Mouse (Mus musculus) neural tube, embryonic 13.5 days (tissue): ENCODE results near the gene Ccl2. TPM values are rescaled to one million over a fixed set of nuclear protein-coding genes. Genes with fewer than 3 reads are reported as not detected.
A peak's percentile ranks its signal among the peaks of the same experiment; 100 is the strongest.

Source experiments
- ATAC-seq: fragments of 200-750 bp; cut with Nextera tagmentation; 2 replicates; pipeline ENCODE4 v1.8.0; 2017; ENCODE audit warnings: low read depth, mild to moderate bottlenecking, moderate TSS enrichment, moderate library complexity
- H3K27ac ChIP-seq: fragments of 300-500 bp; sonication (generic); replicated peaks from 2 replicates; pipeline ENCODE4 v1.5.1; 2015; ENCODE audit warnings: moderate library complexity, mild to moderate bottlenecking, inconsistent platforms
- H3K27me3 ChIP-seq: fragments of 300-500 bp; sonication (generic); 2 replicates; pipeline ENCODE4 v1.6.1; 2015; ENCODE audit warnings: mild to moderate bottlenecking, inconsistent platforms
- H3K36me3 ChIP-seq: fragments of 300-500 bp; sonication (generic); 2 replicates; pipeline ENCODE4 v1.6.1; 2015; ENCODE audit warnings: mild to moderate bottlenecking, inconsistent platforms
- H3K4me1 ChIP-seq: fragments of 300-500 bp; sonication (generic); replicated peaks from 2 replicates; pipeline ENCODE4 v1.6.1; 2015; ENCODE audit warnings: inconsistent platforms
- H3K4me2 ChIP-seq: fragments of 300-500 bp; sonication (generic); 2 replicates; pipeline ENCODE4 v1.6.1; 2015; ENCODE audit warnings: inconsistent platforms, mild to moderate bottlenecking, moderate library complexity
- H3K4me3 ChIP-seq: fragments of 300-500 bp; sonication (generic); 2 replicates; pipeline ENCODE4 v1.5.1; 2015; ENCODE audit warnings: mild to moderate bottlenecking, inconsistent platforms
- H3K9ac ChIP-seq: fragments of 300-500 bp; sonication (generic); 2 replicates; pipeline ENCODE4 v1.6.1; 2015; ENCODE audit warnings: moderate library complexity, mild to moderate bottlenecking, inconsistent platforms
- H3K9me3 ChIP-seq: fragments of 300-500 bp; sonication (generic); 2 replicates; pipeline ENCODE4 v1.6.1; 2016; ENCODE audit warnings: inconsistent platforms
- WGBS: fragments of 180-500 bp; shearing (Covaris S2); methylation state at CpG from one replicate; pipeline ENCODE4 v1.1.7; 2015; 5-methylcytosine and 5-hydroxymethylcytosine counted together
- polyA plus RNA-seq: library from polyadenylated mRNA; unstranded; fragments of >200 nt; fragmentation: Nextera tagmentation; extraction: Ambion mirVana; gene quantifications from 2 replicates; pipeline ENCODE4 v1.2.1, GENCODE M21; 2015

Gene Ccl2
- polyA plus RNA-seq, 1 experiment from 2014 or later, result 2.6 TPM

- Histone ChIP-seq H3K36me3 (no peaks in the 10 kb centered on the region), H3K4me3 (no peak overlapping the region), H3K9ac (no peak overlapping the region), H3K4me1 (no peaks in the 10 kb centered on the region), H3K9me3 (no peaks in the 10 kb centered on the region), H3K27ac (no peak overlapping the region), H3K27me3 (no peaks in the 10 kb centered on the region), H3K4me2 (no peak overlapping the region)
- 79% methylated on average over 3 of the region's 3 CpGs for WGBS
- no peak for ATAC-seq
Measured at GRCm38 (mm10) chr11:82016181-82016780, 19.1 kb upstream of the Ccl2 start.

GRCm38 (mm10) chr11:82019389-82019788 is 16.0 kb upstream of the Ccl2 start:
- no peaks in the 10 kb centered on the region for H3K4me1 ChIP-seq
- H3K36me3 ChIP-seq, result no peaks in the 10 kb centered on the region
- 21% methylated on average over 2 of the region's 2 CpGs for WGBS
- H3K4me2 ChIP-seq, result no peak overlapping the region
- no peak overlapping the region for H3K27ac ChIP-seq
- H3K9ac ChIP-seq, result no peak overlapping the region
- no peaks in the 10 kb centered on the region for H3K9me3 ChIP-seq
- no peak overlapping the region for H3K4me3 ChIP-seq
- ATAC-seq, result no peak
- no peaks in the 10 kb centered on the region for H3K27me3 ChIP-seq

- Histone ChIP-seq H3K4me3 (no peak overlapping the region), H3K36me3 (no peaks in the 10 kb centered on the region), H3K9ac (no peak overlapping the region), H3K27ac (no peak overlapping the region), H3K27me3 (no peaks in the 10 kb centered on the region), H3K9me3 (no peaks in the 10 kb centered on the region), H3K4me2 (no peak overlapping the region), H3K4me1 (no peaks in the 10 kb centered on the region)
- ATAC-seq, result no peak
Measured at GRCm38 (mm10) chr11:82019793-82020192, 15.6 kb upstream of the Ccl2 start.

GRCm38 (mm10) chr11:82021406-82021805 is 14.0 kb upstream of the Ccl2 start:
- Histone ChIP-seq H3K4me3 (no peak overlapping the region), H3K36me3 (no peaks in the 10 kb centered on the region), H3K27me3 (no peaks in the 10 kb centered on the region), H3K27ac (no peak overlapping the region), H3K4me2 (no peak overlapping the region), H3K9ac (no peak overlapping the region), H3K9me3 (no peaks in the 10 kb centered on the region), H3K4me1 (no peaks in the 10 kb centered on the region)
- 73% methylated on average over 3 of the region's 3 CpGs for WGBS
- ATAC-seq, result no peak

GRCm38 (mm10) chr11:82022504-82023056 is 12.8 kb upstream of the Ccl2 start:
- Histone ChIP-seq H3K4me2 (no peak overlapping the region), H3K27ac (no peak overlapping the region), H3K4me1 (no peaks in the 10 kb centered on the region), H3K4me3 (no peak overlapping the region), H3K9me3 (no peaks in the 10 kb centered on the region), H3K9ac (no peak overlapping the region), H3K27me3 (no peaks in the 10 kb centered on the region), H3K36me3 (no peaks in the 10 kb centered on the region)
- no peak for ATAC-seq
- 91% methylated on average over 6 of the region's 6 CpGs for WGBS

- no peak overlapping the region for H3K27ac ChIP-seq
- no peaks in the 10 kb centered on the region for H3K36me3 ChIP-seq
- H3K4me2 ChIP-seq, result no peak overlapping the region
- no peak overlapping the region for H3K9ac ChIP-seq
- H3K9me3 ChIP-seq, result no peaks in the 10 kb centered on the region
- H3K4me3 ChIP-seq, result no peak overlapping the region
- ATAC-seq, result no peak
- WGBS, result 82% methylated on average over 4 of the region's 4 CpGs
- no peaks in the 10 kb centered on the region for H3K4me1 ChIP-seq
- H3K27me3 ChIP-seq, result no peaks in the 10 kb centered on the region
Measured at GRCm38 (mm10) chr11:82023769-82024168, 11.6 kb upstream of the Ccl2 start.

GRCm38 (mm10) chr11:82030171-82030570 is 5.2 kb upstream of the Ccl2 start:
- no peaks in the 10 kb centered on the region for H3K36me3 ChIP-seq
- no peaks in the 10 kb centered on the region for H3K27me3 ChIP-seq
- H3K9me3 ChIP-seq, result no peaks in the 10 kb centered on the region
- no peak overlapping the region for H3K9ac ChIP-seq
- H3K4me2 ChIP-seq, result no peak overlapping the region
- 76% methylated on average over 2 of the region's 2 CpGs for WGBS
- no peak for ATAC-seq
- no peak overlapping the region for H3K4me3 ChIP-seq
- peaks cover 20% of the 10 kb centered on the region for H3K4me1 ChIP-seq
- H3K27ac ChIP-seq, result no peak overlapping the region

GRCm38 (mm10) chr11:82032136-82032535 is 3.2 kb upstream of the Ccl2 start:
- Histone ChIP-seq H3K36me3 (no peaks in the 10 kb centered on the region), H3K27ac (no peak overlapping the region), H3K4me2 (no peak overlapping the region), H3K9me3 (no peaks in the 10 kb centered on the region), H3K27me3 (no peaks in the 10 kb centered on the region), H3K4me1 (peaks cover 26% of the 10 kb centered on the region), H3K4me3 (no peak overlapping the region), H3K9ac (no peak overlapping the region)
- no peak for ATAC-seq

- Histone ChIP-seq H3K27ac (peak overlapping the region; percentile 63), H3K27me3 (no peaks in the 10 kb centered on the region), H3K4me2 (no peak overlapping the region), H3K9me3 (no peaks in the 10 kb centered on the region), H3K9ac (no peak overlapping the region), H3K4me3 (no peak overlapping the region), H3K36me3 (no peaks in the 10 kb centered on the region), H3K4me1 (peaks cover 26% of the 10 kb centered on the region)
- 29% methylated on average over 8 of the region's 8 CpGs for WGBS
- no peak for ATAC-seq
Measured at GRCm38 (mm10) chr11:82032678-82033344, 2.6 kb upstream of the Ccl2 start.

- H3K27me3 ChIP-seq, result no peaks in the 10 kb centered on the region
- H3K9me3 ChIP-seq, result no peaks in the 10 kb centered on the region
- H3K4me3 ChIP-seq, result no peak overlapping the region
- H3K9ac ChIP-seq, result no peak overlapping the region
- H3K4me1 ChIP-seq, result peaks cover 36% of the 10 kb centered on the region
- 91% methylated on average over 7 of the region's 7 CpGs for WGBS
- no peak for ATAC-seq
- H3K36me3 ChIP-seq, result no peaks in the 10 kb centered on the region
- no peak overlapping the region for H3K27ac ChIP-seq
- no peak overlapping the region for H3K4me2 ChIP-seq
Measured at GRCm38 (mm10) chr11:82034446-82034845, 925 bp upstream of the Ccl2 start.

- H3K9me3 ChIP-seq, result no peaks in the 10 kb centered on the region
- no peak overlapping the region for H3K27ac ChIP-seq
- no peak overlapping the region for H3K4me3 ChIP-seq
- peaks cover 43% of the 10 kb centered on the region for H3K4me1 ChIP-seq
- no peak for ATAC-seq
- H3K27me3 ChIP-seq, result no peaks in the 10 kb centered on the region
- no peaks in the 10 kb centered on the region for H3K36me3 ChIP-seq
- WGBS, result 92% methylated on average over 2 of the region's 2 CpGs
- H3K4me2 ChIP-seq, result no peak overlapping the region
- H3K9ac ChIP-seq, result no peak overlapping the region
Measured at GRCm38 (mm10) chr11:82035857-82036256, 486 bp downstream of the Ccl2 start.

GRCm38 (mm10) chr11:82038535-82038934 is 3.2 kb downstream of the Ccl2 start, which contains the start of gene Gm17268:
Gene Gm17268, minus strand, starts transcription at chr11:82038562.
- Histone ChIP-seq H3K27me3 (no peaks in the 10 kb centered on the region), H3K4me1 (peaks cover 29% of the 10 kb centered on the region), H3K4me2 (no peak within 1 kb of the TSS), H3K4me3 (no peak within 1 kb of the TSS), H3K36me3 (no peaks in the 10 kb centered on the region), H3K9ac (no peak within 1 kb of the TSS), H3K9me3 (no peaks in the 10 kb centered on the region), H3K27ac (no peak within 1 kb of the TSS)
- no peak for ATAC-seq
- WGBS, result 50% methylated on average over 2 of the region's 2 CpGs
